Mouse (Mus musculus) testis, postnatal 14 days (tissue): ENCODE results near the gene Thsd7a.

Source experiments
- DNase-seq: peaks from one replicate; pipeline ENCODE4 v3.0.0; 2021; ENCODE audit warnings: low spot score

Thsd7a gene

DNA sequence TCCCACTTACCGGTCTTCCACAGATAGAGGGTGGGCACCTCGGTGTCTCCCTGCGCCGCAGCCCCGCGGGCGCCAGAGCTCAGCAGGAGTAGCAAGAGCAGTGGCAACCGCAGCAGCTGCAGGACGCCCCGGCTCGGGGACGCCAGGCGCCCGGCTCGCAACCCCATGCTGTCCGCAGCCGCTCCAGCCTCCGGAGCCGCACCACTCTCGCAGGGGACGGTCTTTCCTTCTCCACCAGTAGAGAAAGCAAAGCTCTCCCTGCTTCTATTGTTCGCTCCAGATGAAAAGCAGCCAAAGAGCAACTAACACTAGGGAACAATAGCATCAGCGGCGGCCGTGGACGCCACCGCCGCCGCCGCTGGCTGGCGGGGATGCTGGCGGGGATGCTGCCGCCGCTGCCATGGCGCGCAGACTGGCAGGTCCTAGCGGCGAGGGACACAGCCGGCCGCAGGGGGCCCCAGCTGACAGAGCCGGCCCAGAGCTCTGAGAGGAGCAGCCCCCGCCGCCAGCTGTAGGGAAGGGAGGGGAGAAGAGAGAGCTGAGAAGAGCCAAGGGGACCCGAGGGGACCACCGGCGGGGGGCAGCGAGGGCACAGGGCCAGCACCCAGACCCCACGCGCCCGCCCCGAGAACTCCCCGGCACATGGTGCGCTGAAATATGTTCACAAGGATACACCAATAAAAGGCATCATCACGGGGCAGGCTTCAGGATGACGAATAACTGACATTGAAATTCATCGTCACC, at the start of gene Thsd7a:
Gene Thsd7a, minus strand, starts transcription at position 624 of the 744 bp plus-strand sequence.
- DNase-seq, result peak; percentile 18

DNA sequence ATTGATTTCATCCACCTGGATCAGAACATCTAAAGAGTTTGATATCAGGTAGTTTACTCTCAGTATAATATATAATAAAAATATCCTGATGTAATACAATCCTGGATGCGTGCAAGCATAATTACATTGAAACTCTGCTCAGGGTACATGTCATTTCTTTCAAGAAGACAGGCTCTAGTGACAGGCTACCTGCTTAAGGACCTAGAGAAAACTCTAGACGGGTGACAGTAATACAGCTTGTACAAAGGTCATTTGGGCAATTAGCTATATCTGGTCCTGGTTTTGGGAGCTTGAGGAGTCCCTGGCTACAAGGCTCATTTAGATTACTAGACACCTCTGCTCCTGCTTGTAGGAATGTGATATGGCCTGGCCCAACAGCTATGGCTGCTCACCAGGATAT, 37.9 kb upstream of the Thsd7a start:
- DNase-seq, result no peak

DNA sequence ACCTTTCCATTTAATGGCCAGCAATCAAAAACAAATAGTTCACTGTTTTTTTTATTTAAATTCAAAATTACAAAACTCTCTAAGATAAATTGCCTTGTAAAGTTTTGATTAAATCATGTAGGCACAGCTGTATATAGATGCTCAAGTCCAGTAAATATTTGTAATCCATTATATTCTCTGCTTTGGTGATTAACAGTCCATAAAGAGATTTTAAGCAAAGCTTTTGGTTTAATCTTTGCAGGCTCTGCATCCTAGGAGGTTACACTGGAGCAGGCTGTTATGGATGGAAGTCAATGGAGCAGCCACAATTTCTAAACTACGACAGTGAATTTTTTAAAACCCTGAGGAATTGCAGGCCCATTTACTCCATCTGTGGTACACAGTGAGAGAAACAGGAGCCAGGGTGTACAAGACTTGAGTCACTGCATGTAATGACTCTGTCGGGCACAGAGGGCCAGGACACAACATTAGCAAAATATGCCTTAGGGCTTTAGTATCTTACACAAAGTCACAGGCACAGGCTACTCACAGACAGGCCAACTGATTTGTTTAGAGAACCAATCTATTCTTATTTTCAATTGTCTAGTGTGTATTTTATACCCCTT, 37.3 kb upstream of the Thsd7a start:
- DNase-seq, result no peak

DNA sequence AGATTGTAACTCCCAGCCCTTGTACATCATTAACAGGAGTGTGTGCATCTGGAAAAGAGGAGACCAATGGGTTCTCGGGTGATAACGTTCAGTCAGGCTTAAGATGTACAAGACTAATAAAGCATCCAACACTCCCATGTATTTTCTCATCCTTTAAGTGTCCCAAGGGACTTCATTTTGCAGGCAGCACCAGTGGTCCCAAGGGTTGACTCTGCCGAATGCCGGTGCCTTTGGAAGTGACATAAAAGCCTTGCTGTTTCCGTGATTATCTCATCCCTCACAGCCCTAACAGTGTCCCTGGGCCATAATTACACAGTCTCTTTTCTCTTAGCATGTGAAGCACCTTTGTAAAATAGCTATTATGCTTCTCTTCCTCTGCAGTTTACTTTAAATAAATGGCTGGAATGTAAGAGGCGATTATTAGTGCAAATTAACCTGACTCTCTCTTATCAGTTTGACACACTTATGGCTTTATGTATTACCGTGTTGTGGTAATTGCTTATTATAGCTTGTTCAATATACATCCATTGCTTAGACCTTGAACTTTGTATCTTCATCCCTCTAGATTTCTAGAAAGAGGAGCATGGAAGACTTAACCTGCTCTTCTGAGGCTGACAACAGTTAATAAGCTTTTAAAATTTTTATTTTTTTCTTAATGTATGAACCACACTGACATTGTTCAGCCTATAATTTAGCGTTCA, 35.9 kb upstream of the Thsd7a start:
- DNase-seq, result no peak

DNA sequence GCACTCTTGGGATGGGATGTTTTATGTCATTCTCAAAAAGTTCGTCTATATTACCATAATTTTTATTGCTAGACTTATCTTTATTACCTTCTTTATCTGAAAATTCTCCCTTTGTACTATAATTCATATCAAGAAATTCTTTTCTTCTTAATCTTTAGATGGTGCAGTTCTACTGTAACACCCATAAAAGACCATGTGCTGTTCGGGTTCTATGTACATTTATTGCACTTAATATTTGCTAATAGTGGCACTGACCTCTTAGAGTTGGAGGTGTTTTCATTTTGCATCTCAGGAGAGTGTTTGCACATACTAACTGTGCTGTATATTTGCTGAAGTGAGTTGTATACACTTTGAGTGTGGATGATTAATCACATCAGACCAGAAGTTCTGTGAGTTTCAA, 23.6 kb upstream of the Thsd7a start:
- DNase-seq, result no peak

DNA sequence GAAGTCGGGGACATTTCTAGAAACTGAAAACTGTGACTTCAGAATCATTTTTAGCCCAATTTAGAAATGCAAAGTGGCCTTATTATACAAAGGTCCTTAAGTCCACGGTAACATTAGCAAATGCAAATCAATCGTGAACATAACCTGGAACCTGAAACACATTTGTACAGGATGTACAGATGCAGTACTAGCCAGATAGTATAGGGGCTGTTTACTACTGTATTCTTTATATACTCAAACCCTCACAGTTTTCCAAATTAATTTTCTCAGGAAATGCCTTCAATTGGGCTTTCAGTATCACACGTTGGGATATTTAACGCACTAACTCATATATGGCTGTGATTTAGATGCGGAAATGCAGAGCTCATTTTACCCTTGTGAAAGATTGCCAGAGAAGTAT, 16.0 kb upstream of the Thsd7a start:
- DNase-seq, result no peak

DNA sequence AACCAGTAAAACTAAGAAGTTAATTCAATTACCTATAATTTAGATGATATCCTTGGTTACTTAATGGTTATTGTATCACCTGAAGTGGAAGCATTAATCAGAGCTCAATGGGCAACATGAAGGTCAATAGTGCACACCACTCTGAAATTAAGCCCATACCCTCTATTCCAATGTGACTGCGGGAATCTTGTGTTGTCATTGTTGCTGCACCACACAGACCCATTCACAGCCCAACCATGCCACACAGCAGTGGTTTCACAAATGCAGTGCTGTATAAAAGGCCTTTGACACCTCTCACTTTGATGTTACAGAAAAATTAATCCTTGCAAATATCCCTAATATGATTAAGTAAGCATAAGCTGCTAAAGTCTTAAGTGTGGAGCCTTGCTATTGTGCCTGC, 15.4 kb upstream of the Thsd7a start:
- no peak for DNase-seq

DNA sequence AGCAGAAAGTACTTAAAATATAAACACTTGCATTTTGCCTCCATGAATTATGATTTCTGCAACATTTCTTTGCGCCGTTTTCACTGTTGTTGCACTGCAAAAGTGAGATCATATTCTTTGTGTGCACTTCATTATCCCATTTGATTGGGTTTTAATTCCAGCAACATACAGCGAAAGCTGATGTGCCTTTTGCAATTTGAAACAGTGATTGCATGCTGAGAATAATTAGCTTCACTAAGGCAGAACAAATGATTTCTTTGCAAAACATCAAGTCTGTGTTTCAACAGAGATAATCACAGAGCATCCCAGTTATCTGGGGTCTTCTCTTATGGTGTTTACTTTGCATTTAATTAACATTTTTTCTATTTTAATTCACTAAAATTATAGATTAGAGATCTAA, 14.6 kb upstream of the Thsd7a start:
- no peak for DNase-seq

DNA sequence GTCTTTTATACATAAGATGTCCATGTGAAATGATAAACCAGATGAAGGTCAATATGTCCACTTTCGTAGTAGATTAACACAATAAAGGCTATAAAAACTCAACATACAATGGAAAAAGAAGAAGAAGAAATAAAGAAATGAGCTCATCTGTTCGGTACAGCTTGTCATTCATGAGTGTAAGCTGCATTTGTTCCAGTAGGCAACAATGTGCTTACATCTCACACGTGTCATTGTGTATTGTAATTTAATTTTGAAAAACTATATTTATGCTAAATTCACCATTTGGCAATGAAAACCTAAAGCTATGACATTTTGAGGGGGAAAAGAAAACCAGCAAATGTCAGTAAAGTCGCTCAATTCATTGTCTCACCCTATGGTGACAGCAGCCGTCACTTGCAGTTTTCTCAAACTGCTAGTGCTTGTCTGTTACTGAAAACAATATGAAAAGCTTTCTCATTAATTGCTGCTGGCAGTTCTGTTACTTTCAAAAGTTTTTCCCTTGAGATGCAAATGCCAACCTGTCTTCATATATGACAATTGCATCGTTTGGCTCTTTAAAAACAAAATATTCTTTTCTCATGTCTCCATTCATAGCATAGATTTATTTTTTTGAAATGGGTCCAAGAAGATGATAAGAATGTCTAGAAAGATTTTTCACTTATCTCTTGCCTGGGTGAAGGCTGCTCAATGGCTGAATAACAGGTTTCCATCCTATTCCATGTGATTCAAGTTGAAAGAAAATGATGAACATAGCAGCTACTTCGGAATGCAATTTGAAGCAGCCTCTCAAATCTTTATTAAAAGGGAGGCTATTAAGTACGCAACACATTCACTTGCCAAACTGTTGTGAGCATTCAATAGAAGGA, 10.4 kb upstream of the Thsd7a start:
- DNase-seq, result no peak

DNA sequence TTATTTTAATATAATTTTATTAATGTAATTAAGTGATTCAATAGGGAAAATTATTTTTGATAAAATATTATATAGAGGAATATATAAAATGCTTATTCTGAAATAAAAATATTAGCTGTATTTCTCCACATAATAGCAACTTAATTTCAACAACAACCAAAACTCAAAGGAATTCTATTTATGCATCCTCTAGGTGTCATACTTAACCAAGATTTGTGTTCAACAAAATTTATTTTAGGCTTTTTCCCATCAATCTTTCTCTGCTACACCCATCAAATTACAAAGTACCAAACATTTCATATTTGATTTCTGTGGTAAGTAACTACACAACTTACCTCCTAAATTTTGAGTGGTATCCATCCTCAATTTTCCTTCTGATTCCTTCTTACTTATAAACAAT, 3.1 kb upstream of the Thsd7a start:
- no peak for DNase-seq

DNA sequence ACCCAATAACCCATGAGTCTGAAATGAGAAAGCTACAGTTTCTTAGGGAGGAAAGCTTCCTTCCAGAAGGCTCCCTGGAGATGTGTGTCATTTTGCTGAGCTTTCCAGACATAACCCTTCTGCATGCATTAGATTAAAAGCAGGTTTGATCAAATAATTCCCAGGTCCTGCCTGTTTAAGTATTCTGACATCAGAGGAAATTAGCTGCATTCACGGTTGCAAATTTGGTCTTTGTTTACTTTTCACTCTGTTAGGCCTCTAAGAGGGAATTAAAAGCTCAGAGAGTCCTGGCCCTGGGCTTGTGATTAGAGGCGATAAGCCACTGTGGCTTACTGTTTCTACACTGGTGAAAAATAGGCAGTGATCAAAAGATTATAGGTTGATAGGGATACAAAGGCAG, 1.2 kb upstream of the Thsd7a start:
- no peak for DNase-seq

DNA sequence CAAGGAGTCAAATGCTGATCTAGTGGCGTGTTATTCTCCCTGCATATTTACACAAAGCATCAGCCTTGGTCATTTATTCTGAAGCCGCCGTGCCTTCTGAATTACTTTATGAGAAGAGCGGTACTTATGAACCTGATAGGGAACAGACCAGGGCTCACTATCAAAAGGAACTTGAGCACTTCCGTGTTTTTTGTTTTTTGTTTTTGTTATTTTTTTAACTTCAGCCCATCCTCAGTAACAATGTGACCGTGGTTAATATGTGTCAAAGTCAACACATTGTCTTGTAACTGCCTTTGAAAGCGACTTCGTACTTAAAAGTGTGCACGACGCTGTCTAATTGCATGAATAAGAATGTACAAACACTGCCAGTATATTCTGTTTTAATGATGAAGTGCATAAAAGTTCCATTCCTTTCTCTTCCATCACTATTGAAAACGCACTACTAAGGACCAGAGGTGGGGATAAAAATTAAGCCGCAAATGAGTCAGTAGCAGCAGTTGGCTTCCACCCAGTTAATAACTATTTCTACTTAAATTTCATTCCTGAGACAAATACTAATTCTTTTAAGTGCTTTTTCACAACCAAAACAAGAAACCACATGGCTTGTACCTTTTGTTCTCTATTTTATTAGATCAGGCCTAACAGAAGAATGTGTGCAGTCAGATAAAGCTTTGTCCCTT, 461 bp upstream of the Thsd7a start:
- no peak for DNase-seq

DNA sequence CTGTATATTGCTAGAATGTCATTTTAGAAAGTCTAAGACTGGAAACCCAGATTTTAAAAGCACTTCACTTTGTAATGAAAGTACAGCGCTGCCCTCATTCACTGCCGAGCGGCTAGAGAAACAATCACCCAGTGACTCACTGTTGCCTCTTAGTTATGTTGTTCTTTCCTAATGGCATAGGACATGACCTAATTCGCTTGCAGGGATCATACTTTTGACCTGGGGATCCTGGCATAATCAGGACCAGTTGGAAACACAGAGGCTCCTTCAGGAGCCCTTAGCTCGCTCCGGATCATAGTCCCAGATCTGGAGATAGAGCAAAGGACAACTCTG, 790 bp downstream of the Thsd7a start:
- DNase-seq, result peak; percentile 3

DNA sequence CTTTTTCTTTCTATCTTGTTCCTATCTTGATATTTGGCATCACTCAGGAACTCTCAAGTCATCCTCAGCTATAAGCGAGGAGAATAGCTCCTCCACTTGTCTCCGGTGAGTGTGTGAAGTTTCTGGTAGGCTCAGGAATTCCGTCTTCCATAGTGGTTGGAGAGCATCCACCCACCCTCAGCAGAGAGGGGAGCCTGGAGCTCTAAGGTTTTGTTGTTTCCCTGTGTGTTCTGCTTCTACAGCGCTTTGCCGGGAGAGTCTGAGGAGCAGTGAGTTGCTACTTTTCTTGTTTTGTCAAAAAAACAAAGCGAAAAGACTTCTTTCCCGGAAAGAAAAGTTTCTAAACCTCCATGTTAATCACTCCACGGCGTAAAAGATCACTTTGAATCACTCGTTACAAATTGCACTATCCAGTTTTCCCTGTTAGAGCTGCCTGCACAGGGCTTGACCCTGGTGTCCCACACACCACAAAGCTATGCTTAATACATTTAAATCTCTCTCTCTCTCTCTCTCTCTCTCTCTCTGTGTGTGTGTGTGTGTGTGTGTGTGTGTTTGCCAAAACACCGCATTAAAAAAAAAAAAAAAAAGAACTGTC, 1.3 kb downstream of the Thsd7a start:
- DNase-seq, result peak; percentile 3

DNA sequence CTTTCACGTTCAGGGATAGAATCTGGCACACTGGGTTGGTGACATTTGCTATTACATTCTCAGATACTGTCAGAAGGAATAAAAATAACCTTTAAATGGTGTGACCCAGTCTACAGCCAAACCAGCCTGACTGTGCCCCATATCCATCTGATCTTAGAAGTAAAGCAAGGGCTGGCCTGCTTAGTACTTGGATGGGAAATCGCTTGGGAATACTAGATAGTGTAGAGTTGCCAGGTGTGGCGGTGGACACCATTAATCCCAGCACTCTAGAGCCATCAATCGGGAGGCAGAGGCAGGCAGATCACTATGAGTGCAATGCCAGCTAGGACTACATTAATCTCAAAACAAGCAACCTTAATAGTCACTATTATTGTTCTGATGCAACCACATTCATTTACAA, 6.4 kb downstream of the Thsd7a start:
- no peak for DNase-seq

DNA sequence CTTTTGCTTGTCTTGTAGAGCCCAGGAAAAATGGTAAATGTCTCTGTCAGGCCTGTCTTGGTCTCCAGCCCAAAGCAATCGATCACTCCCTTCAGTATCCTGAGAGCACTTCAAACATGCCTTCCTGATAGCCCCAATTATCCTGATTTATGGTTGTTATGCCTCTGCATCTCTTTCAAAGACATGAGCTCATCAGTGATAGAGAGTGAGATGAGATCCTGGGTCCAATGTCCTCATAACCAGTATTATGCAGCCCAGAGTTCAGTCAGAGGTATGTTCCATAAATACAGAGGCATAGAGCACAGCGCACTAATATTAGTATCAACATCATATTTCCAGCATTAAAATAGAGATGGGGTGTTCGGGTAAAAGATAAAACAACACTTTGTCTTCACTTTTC, 15.3 kb downstream of the Thsd7a start:
- no peak for DNase-seq

DNA sequence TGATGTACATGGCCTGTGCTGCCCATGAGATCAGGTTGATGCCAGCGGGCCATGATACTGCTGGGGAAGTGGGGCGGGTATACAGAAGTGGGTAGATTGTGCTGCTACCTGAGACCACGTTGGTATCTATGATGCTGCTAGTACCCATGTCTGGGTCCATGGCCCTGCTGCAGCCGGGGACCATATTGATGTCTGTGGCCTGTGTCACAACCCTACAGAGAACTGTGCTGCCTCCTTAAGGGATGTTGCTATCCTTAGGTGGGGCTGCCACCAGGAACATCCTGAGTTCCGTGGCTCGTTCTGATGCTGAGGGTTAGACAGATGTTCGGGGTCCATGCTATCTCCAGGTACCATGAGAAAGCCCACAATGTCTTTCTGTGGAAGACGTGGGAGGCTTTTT, 33.1 kb downstream of the Thsd7a start:
- no peak for DNase-seq

DNA sequence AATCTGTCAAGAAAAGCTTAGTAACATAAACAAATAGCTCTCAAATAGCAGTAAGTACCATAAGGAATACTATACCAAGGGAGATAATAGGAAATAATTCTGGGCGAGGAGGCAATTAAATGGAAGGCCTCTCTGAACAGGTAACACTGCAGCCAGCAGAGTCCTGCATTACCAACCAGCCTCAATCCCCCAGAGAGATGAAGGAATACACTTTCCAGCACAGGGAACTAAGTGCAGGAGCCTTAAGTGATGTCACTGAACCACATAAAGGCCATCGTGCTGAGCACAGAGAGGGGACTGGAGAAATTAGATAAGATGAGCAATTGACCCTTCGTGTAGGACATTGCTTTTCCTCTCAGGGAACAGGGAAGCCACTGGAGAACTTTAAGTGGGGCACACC, 36.6 kb downstream of the Thsd7a start:
- DNase-seq, result no peak

DNA sequence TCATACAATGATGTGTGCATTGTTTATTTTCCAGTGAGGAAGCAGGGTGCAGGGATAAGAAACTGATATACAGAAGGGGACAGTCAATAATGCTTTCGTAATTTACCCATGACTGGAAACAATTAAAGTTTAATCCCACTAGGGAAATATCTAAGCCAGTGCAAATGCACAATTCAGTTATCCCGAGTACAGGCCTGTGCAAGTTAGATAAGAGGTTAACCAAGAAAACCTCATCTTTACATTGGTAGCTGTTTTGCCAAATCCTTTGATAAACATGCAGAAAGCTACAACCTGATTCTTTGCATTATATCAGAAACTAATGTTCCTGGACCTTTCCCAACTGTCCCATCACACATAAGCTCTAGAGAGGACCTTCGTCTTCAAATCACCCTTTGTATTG, 46.3 kb downstream of the Thsd7a start:
- no peak for DNase-seq

DNA sequence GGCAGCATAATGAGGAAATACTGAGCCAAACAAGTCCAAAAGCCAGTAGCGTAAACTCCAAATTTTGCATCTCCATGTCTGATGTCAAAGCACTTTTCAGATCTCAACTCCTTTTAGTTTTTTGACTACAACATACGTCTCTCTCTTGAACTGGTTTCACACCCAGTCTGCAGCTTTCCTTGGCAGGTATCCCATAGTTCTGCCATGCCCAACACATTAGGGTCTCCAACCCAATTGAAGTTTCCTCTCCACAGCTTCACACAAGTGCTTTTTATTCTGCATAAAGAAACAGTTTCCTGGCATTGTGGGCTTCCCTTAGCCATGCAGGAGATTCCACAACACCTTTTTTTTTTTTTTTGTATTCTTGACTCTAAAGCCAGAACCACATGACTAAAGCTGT, 50.1 kb downstream of the Thsd7a start:
- no peak for DNase-seq

DNA sequence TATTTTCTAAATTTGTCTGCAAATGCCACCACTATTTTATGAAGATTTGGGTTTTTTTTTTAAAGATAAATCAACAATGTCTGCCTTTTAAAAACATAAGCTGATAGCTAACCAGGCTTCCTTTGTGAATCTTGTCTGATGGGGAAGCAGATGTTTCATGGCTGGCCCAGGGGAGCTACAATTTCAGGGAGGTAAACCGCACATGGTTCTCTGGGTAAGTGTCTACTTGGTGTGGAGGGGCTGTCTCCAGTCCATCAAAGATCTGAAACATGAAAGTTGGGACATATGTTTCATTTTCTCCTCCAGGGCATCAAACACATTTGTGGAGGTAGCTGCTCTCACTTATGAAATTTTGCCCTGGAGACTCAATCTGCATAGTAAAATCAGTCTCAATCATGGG, 55.5 kb downstream of the Thsd7a start:
- no peak for DNase-seq

DNA sequence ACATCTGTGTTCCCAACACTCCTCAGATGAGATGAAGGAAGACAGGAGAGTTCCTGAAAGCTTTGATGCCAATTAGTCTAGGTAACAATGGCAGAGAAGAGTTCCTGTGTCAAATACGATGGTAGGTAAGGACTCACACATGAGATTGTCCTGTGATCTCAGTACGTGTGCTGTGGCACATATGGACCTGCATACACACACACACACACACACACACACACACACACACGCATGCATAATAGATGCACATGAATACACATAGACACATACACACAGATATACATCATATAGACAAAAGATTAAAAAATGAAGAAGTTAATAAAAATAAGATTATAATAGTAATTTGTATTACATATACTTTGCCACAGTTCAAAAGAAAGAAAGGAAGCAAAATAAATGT, 56.0 kb downstream of the Thsd7a start:
- no peak for DNase-seq
